Mouse (Mus musculus) heart, postnatal 14 days (tissue): Measurements from ENCODE around the gene Limd1. TPM values are rescaled to one million over a fixed set of nuclear protein-coding genes. Genes with fewer than 3 reads are reported as not detected.
"Not testable (repeated sequence)": the region's sequence is repeated elsewhere in the genome, so short reads cannot be mapped to it uniquely, and the experiment has no call there.

ENCODE experiments used
- DNase-seq, 2 experiments: peaks; one replicate each; pipeline ENCODE4 v3.0.0; 2021 to 2022
- intact Hi-C: fragments of 180-260 bp; cut with DNase I; formaldehyde crosslinking; loops from one replicate; pipeline ENCODE4 v1.15.1; 2025
- long read RNA-seq, 2 experiments: library from polyadenylated mRNA; stranded (forward); transcript quantifications; one replicate each; pipeline ENCODE4 v2.0.0; 2021
- total RNA-seq, 2 experiments: library from RNA; stranded (reverse); gene quantifications; 2 replicates each; pipeline ENCODE4 v1.2.3; 2021

Gene Limd1
- 10 to 100 TPM; 41.9 to 43.6 TPM for total RNA-seq
- long read RNA-seq, experiment 1, full-length matches to known transcripts: 41 of 58 reads
- long read RNA-seq, experiment 1, partial matches to known transcripts: 1 of 58 reads
- long read RNA-seq, experiment 1, other reads (novel, unspliced or antisense): 16 of 58 reads
- long read RNA-seq, experiment 2, full-length matches to known transcripts: 51 of 57 reads
- long read RNA-seq, experiment 2, partial matches to known transcripts: 1 of 57 reads
- long read RNA-seq, experiment 2, other reads (novel, unspliced or antisense): 5 of 57 reads

GRCm38 (mm10) chr9:123478586-123479195 is at the start of gene Limd1:
Limd1 (plus strand) TSS chr9:123478706.
- DNase-seq: peak; percentile 79 to 87
- intact Hi-C loops: loop anchor here (2.0 kb wide), 1 partner anchor 26 kb away; no protein-coding TSS in a partner anchor

GRCm38 (mm10) chr9:123429863-123430262 is 48.6 kb upstream of the Limd1 start:
- intact Hi-C loops: no loop called here
- no peak for DNase-seq

- DNase-seq: no peak
- intact Hi-C loops: no loop called here
These were observed 47.5 kb upstream of the Limd1 start for GRCm38 (mm10) chr9:123430973-123431372.

- intact Hi-C loops: loop anchor here (5.0 kb wide), 1 partner anchor 281 kb away; no protein-coding TSS in a partner anchor
- DNase-seq: no peak
These were observed 40.3 kb upstream of the Limd1 start for GRCm38 (mm10) chr9:123438223-123438622.

- intact Hi-C loops: no loop called here
- peak; percentile 31 to 52 for DNase-seq
These were observed 38.1 kb upstream of the Limd1 start for GRCm38 (mm10) chr9:123440230-123441058.

GRCm38 (mm10) chr9:123447101-123447500 is 31.4 kb upstream of the Limd1 start:
- DNase-seq, intact Hi-C loops: not testable (repeated sequence)

GRCm38 (mm10) chr9:123448594-123448993 is 29.9 kb upstream of the Limd1 start:
- intact Hi-C loops: no loop called here
- DNase-seq: no peak

- DNase-seq: peak; percentile 65 to 76
- intact Hi-C loops: loop anchor here (1.0 to 2.0 kb wide), 2 partner anchors 55 to 75 kb away; no protein-coding TSS in a partner anchor
These were observed 28.3 kb upstream of the Limd1 start for GRCm38 (mm10) chr9:123450174-123450573.

GRCm38 (mm10) chr9:123451772-123452171 is 26.7 kb upstream of the Limd1 start:
- intact Hi-C loops: loop anchor here (2.0 kb wide), 1 partner anchor 53 kb away; no protein-coding TSS in a partner anchor
- no peak for DNase-seq

GRCm38 (mm10) chr9:123456634-123457602 is 21.6 kb upstream of the Limd1 start:
- peak; percentile 21 to 43 for DNase-seq
- intact Hi-C loops: no loop called here

- intact Hi-C loops: no loop called here
- DNase-seq: peak; percentile 49 to 57
These were observed 20.9 kb upstream of the Limd1 start for GRCm38 (mm10) chr9:123457603-123458002.

- DNase-seq: peak in 1 of 2 experiments; percentile 55
- intact Hi-C loops: no loop called here
These were observed 11.3 kb upstream of the Limd1 start for GRCm38 (mm10) chr9:123467141-123467620.

GRCm38 (mm10) chr9:123468406-123469085 is 10.0 kb upstream of the Limd1 start:
- no peak for DNase-seq
- intact Hi-C loops: no loop called here

- intact Hi-C loops: no loop called here
- DNase-seq: no peak
These were observed 9.4 kb upstream of the Limd1 start for GRCm38 (mm10) chr9:123469087-123469486.

GRCm38 (mm10) chr9:123473377-123473776 is 5.1 kb upstream of the Limd1 start:
- DNase-seq: no peak
- intact Hi-C loops: loop anchor here (2.0 kb wide), 1 partner anchor 19 kb away; no protein-coding TSS in a partner anchor

- DNase-seq: no peak
- intact Hi-C loops: no loop called here
These were observed 2.9 kb upstream of the Limd1 start for GRCm38 (mm10) chr9:123475569-123475968.

- DNase-seq: peak in 1 of 2 experiments; percentile 77
- intact Hi-C loops: loop anchor here (2.0 kb wide), 1 partner anchor 27 kb away; no protein-coding TSS in a partner anchor
These were observed 398 bp upstream of the Limd1 start for GRCm38 (mm10) chr9:123478031-123478585.

- intact Hi-C loops: loop anchor here (2.0 kb wide), 1 partner anchor 26 kb away; no protein-coding TSS in a partner anchor
- peak in 1 of 2 experiments; percentile 35 for DNase-seq
These were observed 727 bp downstream of the Limd1 start for GRCm38 (mm10) chr9:123479196-123479669.
